Mouse (Mus musculus) urinary bladder, adult 18-20 months (tissue): Measurements from ENCODE around the gene Mt3.

Experiments
- DNase-seq, 2 experiments: peaks; one replicate each; pipeline ENCODE4 v3.0.0; 2022; ENCODE audit warnings: low spot score in 2 of 2, mixed read lengths in 2 of 2

Mt3 gene

GRCm38 (mm10) chr8:94185791-94186190, 33.4 kb downstream of the Mt3 start:
- no peak for DNase-seq

- peak; percentile 81 to 82 for DNase-seq
These were observed 34.1 kb downstream of the Mt3 start for GRCm38 (mm10) chr8:94186542-94186941.

GRCm38 (mm10) chr8:94187290-94188002, 35.0 kb downstream of the Mt3 start:
- no peak for DNase-seq

GRCm38 (mm10) chr8:94189275-94190031, 37.0 kb downstream of the Mt3 start:
- DNase-seq, result no peak

- DNase-seq, result peak in 1 of 2 experiments; percentile 56
These were observed 38.8 kb downstream of the Mt3 start for GRCm38 (mm10) chr8:94191101-94191691.

DNA sequence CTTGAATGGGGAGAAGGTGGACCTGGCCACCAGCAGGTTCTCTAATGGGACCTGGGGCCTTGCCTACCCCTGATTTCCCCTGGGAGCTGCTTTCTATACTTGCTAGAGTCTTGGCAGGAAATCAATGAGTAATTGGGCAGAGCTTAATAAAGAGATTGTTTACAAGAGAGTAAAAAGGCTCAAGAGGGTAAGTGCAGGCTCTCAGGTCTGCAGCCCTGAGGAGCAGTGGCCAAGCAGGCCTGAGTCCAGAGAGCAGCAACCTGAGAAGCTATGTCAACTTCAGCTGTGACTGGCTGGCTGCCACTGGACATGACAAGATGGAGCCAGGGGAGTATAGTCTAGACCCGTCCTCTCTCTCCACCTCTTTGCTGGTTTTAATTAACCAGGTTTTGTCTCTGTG, 40.5 kb downstream of the Mt3 start:
- no peak for DNase-seq

GRCm38 (mm10) chr8:94194591-94195223, 42.3 kb downstream of the Mt3 start:
- DNase-seq, result peak in 1 of 2 experiments; percentile 59

GRCm38 (mm10) chr8:94199202-94199869, 46.9 kb downstream of the Mt3 start:
- no peak for DNase-seq
